Mouse (Mus musculus): Measurements from ENCODE around the gene Ckap2l.

Ckap2l gene

GRCm38 (mm10) chr2:129233218-129233617 is 63.8 kb downstream of the Ckap2l start:
- no peak for DNase-seq

- no peak for DNase-seq
These were observed 64.5 kb downstream of the Ckap2l start for GRCm38 (mm10) chr2:129232484-129232883.

GRCm38 (mm10) chr2:129232023-129232422 is 65.0 kb downstream of the Ckap2l start:
- no peak for DNase-seq

GRCm38 (mm10) chr2:129229316-129229715 is 67.7 kb downstream of the Ckap2l start:
- no peak for DNase-seq

GRCm38 (mm10) chr2:129228571-129228970 is 68.4 kb downstream of the Ckap2l start:
- no peak for DNase-seq

GRCm38 (mm10) chr2:129227709-129228108 is 69.3 kb downstream of the Ckap2l start:
- DNase-seq, result no peak

DNA sequence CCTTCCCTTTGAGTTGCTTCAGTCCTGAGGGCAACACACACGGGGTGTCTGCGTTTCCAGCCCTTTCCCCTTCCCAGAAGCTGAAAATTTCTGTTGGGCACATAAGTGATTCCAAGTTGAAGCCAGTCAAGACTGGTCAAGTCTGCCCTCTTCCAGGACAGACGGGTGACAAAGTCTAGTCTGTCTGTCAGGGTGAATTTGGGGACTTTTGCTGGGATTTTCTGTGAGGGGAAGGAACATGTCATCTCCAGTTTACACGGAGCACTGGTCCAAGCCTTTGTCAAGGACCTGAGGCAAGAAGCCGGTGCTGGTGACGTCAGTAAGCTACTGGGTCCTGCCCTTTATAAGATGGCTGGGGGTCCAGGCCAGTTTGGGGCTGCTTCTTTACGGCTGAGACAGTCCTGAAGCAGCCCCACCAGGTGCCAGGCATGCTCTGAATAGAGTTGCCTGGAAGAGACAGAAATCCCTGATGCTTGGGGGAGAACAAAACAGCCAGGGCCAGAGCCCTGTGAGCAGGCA is 69.9 kb downstream of the Ckap2l start:
- no peak for DNase-seq

- DNase-seq, result no peak
These were observed 70.6 kb downstream of the Ckap2l start for GRCm38 (mm10) chr2:129226296-129226851.

GRCm38 (mm10) chr2:129225251-129225819 is 71.7 kb downstream of the Ckap2l start:
- no peak for DNase-seq

DNA sequence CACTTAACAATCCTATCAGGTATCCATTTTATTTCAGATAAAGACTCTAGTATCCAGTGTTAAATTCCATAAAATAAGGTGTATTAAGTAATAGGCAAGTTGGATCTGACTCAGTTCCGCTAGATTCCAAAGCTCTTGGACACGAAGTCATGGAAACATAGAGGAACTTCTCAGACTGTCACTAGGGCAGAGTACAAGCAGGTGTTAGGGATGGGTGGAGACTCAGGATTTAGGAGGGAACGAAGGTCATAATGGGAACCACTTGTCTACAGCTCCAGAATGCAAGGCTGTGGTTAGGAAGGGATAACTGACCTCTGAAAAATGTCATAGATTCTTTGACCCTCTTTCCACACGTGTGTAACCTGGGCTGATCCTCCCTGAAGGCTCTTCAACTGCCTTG is 72.8 kb downstream of the Ckap2l start:
- DNase-seq, result no peak

DNA sequence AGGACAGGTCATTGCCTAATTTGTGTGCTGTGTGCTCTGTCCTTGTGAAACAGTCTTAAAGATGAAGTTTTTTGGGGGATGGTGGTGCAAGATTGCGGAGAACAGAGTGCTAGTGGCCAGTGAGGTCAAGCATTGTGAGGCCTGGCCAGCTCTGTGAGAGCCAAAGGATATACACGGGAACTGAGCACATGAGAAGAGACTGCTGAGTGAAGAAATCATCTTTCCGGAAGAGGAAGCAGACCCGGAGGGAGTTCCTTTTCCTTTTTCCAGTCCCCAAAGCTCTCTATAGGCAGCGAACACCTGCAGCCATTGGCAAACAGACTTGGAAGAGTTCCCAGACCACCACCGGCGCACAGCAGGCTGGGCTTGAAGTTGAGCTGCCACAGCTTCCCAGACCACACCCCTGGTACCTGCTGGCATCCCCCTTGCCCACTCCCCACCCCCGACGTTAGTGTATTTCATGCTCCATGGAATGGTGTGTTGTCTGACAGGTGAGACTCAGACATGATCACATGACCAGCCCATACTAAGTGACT is 75.8 kb downstream of the Ckap2l start:
- DNase-seq, result no peak

- no peak for DNase-seq
These were observed 78.4 kb downstream of the Ckap2l start for GRCm38 (mm10) chr2:129218537-129219105.

Measured in spleen, adult 18-20 months (tissue).